Mouse (Mus musculus): ENCODE results near the gene 1700020A23Rik. TPM values are rescaled to one million over a fixed set of nuclear protein-coding genes. Genes with fewer than 3 reads are reported as not detected.
A peak's percentile ranks its signal among the peaks of the same experiment; 100 is the strongest.

The 1700020A23Rik gene
- polyA plus RNA-seq, 1 experiment from 2014 or later: 0.28 TPM

GRCm38 (mm10) chr2:130392836-130393235 is 12.2 kb upstream of the 1700020A23Rik start:
- no peaks in the 10 kb centered on the region for H3K9me3 ChIP-seq
- peak; percentile 53 for DNase-seq (ENCODE audit: low spot score)
- 85% methylated on average over 3 of the region's 3 CpGs for WGBS
- H3K27me3 ChIP-seq (ENCODE audit: insufficient read depth, poor library complexity, severe bottlenecking): peaks cover 13% of the 10 kb centered on the region
- H3K27ac ChIP-seq: no peak overlapping the region
- H3K36me3 ChIP-seq: peaks cover 45% of the 10 kb centered on the region
- H3K4me1 ChIP-seq: peaks cover 15% of the 10 kb centered on the region
- H3K4me3 ChIP-seq: no peak overlapping the region

GRCm38 (mm10) chr2:130395696-130396095 is 9.4 kb upstream of the 1700020A23Rik start:
- no peak overlapping the region for H3K4me3 ChIP-seq
- H3K36me3 ChIP-seq: peaks cover 39% of the 10 kb centered on the region
- peaks cover 29% of the 10 kb centered on the region for H3K27me3 ChIP-seq (ENCODE audit: insufficient read depth, poor library complexity, severe bottlenecking)
- peak; percentile 66 for DNase-seq (ENCODE audit: low spot score)
- H3K9me3 ChIP-seq: no peaks in the 10 kb centered on the region
- no peak overlapping the region for H3K27ac ChIP-seq
- H3K4me1 ChIP-seq: peaks cover 21% of the 10 kb centered on the region
- 88% methylated on average over 11 of the region's 11 CpGs for WGBS

DNA sequence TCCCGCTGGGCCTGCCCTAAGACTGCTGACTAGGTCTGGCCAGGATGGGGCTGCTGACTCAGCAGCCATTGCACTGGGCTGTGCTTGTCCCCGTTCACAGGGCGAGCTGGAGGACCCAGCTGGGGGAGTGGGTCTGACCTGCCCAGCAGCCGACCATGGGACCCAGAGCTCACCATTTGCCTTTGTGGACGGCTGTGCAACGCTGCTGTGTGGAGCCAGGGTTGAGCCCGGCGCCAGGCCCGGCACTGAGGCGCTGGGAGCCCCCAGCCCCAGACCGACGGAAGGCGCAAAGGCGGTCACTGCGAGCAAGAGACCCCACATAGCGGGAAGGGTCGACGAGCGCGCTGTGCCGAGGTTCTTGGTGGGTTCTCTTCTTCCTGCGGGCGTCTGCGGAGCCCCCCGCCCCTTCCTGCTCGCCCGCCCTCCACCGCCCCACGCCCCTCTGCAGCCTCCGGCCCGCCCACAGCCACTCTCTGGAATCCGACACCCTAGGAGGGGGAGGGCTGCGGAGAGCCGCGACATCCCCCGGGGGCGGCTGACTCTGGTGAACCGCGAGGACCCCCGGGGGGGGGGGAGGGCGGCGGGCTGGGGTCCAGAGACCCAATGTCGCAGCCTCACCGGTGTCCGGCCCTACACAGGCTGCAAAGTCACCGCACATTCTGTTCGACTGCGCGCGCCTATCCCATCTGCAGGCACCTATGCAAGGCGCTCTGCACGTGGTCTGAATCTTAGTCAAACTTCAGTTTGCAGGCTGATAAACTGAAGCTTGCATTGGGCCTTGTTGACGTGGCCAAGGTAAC is 7.7 kb upstream of the 1700020A23Rik start, which contains the start of gene Cpxm1:
TSS of gene Cpxm1 (minus strand) at position 389 of the 800 bp plus-strand sequence.
- peaks cover 21% of the 10 kb centered on the region for H3K4me1 ChIP-seq
- peak within 1 kb of the TSS; percentile 79 for H3K4me3 ChIP-seq
- peaks cover 29% of the 10 kb centered on the region for H3K27me3 ChIP-seq (ENCODE audit: insufficient read depth, poor library complexity, severe bottlenecking)
- peak within 1 kb of the TSS; percentile 89 for H3K27ac ChIP-seq
- WGBS: under 1% methylated on average over 39 of the region's 53 CpGs
- peaks cover 34% of the 10 kb centered on the region for H3K36me3 ChIP-seq
- peak; percentile 83 for DNase-seq (ENCODE audit: low spot score)
- H3K9me3 ChIP-seq: no peaks in the 10 kb centered on the region

DNA sequence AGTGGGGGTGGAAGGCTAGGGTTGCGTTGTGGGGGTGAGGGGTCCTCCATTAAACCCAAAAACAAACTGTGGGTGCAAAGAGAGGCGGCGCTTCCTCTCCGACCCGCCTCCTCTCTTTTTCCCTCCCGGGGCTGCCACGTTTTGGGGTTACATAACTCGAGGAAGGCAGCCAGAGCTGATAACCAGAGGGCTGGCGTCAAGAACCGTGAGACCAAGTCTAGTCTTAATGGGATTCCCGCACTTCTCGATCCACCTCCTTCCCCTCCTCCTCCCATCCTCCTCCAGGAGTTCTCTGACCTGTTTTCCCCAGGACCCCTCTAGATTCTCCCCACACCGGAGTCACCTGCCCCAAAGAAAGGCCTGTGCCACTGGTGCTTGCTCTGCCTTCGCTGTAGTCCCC is 7.0 kb upstream of the 1700020A23Rik start:
- Histone ChIP-seq H3K4me1 (peaks cover 21% of the 10 kb centered on the region), H3K27ac (peak overlapping the region; percentile 89), H3K9me3 (no peaks in the 10 kb centered on the region), H3K27me3 (ENCODE audit: insufficient read depth, poor library complexity, severe bottlenecking) (peaks cover 29% of the 10 kb centered on the region), H3K36me3 (peaks cover 27% of the 10 kb centered on the region), H3K4me3 (peak overlapping the region; percentile 79)
- 11% methylated on average over 14 of the region's 14 CpGs for WGBS
- peak; percentile 71 for DNase-seq (ENCODE audit: low spot score)

DNA sequence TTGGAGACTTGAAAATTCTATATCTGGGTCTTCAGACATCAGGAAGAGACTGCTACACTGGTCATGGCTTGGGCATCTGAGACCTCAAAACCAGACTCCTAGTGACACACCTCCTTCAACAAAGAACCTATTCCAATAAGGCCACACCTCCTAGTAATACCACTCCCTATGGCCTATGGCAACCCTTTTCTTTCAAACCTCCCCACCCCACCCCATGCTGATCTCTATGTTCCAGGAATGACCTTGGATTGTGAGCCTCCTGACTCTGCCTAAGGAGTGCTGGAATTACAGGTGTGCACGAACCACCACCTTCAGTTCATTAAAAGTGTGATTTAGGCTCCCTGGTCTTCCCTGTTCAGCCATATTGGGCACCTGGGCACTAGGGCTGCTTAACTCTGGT is 5.0 kb upstream of the 1700020A23Rik start:
- H3K27me3 ChIP-seq (ENCODE audit: insufficient read depth, poor library complexity, severe bottlenecking): peaks cover 29% of the 10 kb centered on the region
- no peak for DNase-seq (ENCODE audit: low spot score)
- H3K9me3 ChIP-seq: no peaks in the 10 kb centered on the region
- H3K4me3 ChIP-seq: no peak overlapping the region
- peaks cover 21% of the 10 kb centered on the region for H3K4me1 ChIP-seq
- 0 out of 2 replicates have a peak, but pooled peaks cover 8% of the 10 kb centered on the region for H3K36me3 ChIP-seq
- WGBS: 84% methylated on average over 1 of the region's 1 CpGs
- H3K27ac ChIP-seq: no peak overlapping the region

DNA sequence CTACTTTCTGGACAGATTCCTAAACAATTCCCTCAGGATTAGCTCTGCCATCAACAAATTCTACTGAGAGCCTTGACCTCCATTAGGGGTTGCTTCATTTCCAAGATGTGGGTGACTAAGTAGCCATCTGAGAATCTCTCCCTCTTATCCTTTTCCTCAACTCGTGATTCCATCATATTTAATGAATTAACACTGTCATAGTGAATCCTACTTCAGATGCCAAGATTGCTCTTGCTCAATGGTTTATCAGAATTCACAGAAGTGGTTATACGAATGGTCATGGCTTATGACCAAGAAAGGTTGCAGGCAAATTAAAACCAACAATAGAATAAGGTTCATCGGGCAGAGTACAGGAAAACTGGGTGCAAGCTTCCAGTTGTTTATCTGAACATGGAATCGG is 3.2 kb upstream of the 1700020A23Rik start:
- no peak for DNase-seq (ENCODE audit: low spot score)
- Histone ChIP-seq H3K4me3 (no peak overlapping the region), H3K9me3 (no peaks in the 10 kb centered on the region), H3K4me1 (peaks cover 16% of the 10 kb centered on the region), H3K27ac (no peak overlapping the region), H3K27me3 (ENCODE audit: insufficient read depth, poor library complexity, severe bottlenecking) (peaks cover 27% of the 10 kb centered on the region), H3K36me3 (no peaks in the 10 kb centered on the region)
- 81% methylated on average over 4 of the region's 4 CpGs for WGBS

DNA sequence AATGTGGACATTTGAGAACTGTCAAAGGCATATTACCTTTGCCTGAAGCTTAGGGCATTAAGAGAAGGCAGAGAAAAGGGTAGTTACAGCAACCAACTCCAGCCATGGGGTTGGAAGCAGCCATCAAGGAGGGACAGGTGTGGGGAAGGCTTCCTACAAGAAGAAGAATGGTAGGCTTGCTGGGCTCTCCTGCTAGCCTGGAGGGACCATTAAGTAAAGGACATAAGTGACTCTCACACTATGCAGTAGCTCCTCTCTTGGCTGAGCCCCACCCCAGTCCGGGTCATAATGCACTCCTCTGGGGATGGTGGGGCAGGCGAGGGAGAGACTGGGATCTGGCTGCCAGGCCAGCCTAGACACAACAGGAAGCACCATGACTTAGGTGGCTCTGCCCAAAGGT is 1.1 kb downstream of the 1700020A23Rik start, which contains the start of gene Tmem239:
TSS of gene Tmem239 (plus strand) at position 301 of the 400 bp plus-strand sequence.
- Histone ChIP-seq H3K4me3 (no peak within 1 kb of the TSS), H3K4me1 (peaks cover under 1% of the 10 kb centered on the region; the same call in 1 of the 2 replicates), H3K9me3 (no peaks in the 10 kb centered on the region), H3K27me3 (ENCODE audit: insufficient read depth, poor library complexity, severe bottlenecking) (peaks cover 14% of the 10 kb centered on the region), H3K36me3 (no peaks in the 10 kb centered on the region), H3K27ac (no peak within 1 kb of the TSS)
- peak; percentile 31 for DNase-seq (ENCODE audit: low spot score)
- 76% methylated on average over 2 of the region's 2 CpGs for WGBS

DNA sequence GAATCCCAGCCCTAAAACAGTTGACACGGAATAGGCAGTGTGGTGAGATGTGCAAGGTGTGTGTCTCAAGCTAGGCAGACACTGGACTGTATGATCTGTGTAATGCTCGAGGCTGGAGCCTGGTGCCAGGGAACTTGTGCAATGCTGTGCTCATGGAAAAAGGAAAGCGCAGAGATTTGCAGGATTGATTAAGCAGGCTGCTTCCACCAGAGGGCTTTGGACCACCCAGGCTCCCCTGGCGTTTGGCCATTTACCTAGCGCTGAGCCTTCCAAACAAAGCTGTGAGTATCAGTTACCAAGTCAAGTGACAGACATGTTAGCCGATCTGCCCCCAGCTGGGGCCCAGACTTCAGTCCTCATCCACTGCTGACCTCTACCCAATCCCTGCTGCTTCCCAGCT is 3.1 kb downstream of the 1700020A23Rik start:
- no peak overlapping the region for H3K4me3 ChIP-seq
- WGBS: 15% methylated on average over 6 of the region's 6 CpGs
- no peaks in the 10 kb centered on the region for H3K36me3 ChIP-seq
- DNase-seq (ENCODE audit: low spot score): no peak
- H3K4me1 ChIP-seq: peaks cover 7% of the 10 kb centered on the region
- H3K27ac ChIP-seq: no peak overlapping the region
- peaks cover 17% of the 10 kb centered on the region for H3K27me3 ChIP-seq (ENCODE audit: insufficient read depth, poor library complexity, severe bottlenecking)
- H3K9me3 ChIP-seq: no peaks in the 10 kb centered on the region

GRCm38 (mm10) chr2:130411558-130412495 is 6.8 kb downstream of the 1700020A23Rik start:
- WGBS: 35% methylated on average over 16 of the region's 16 CpGs
- peaks cover 9% of the 10 kb centered on the region; the same call in 1 of the 2 replicates for H3K27me3 ChIP-seq (ENCODE audit: insufficient read depth, poor library complexity, severe bottlenecking)
- no peak overlapping the region for H3K27ac ChIP-seq
- no peaks in the 10 kb centered on the region for H3K9me3 ChIP-seq
- peak; percentile 91 for DNase-seq (ENCODE audit: low spot score)
- H3K4me3 ChIP-seq: no peak overlapping the region
- H3K36me3 ChIP-seq: no peaks in the 10 kb centered on the region
- H3K4me1 ChIP-seq: peaks cover 7% of the 10 kb centered on the region

DNA sequence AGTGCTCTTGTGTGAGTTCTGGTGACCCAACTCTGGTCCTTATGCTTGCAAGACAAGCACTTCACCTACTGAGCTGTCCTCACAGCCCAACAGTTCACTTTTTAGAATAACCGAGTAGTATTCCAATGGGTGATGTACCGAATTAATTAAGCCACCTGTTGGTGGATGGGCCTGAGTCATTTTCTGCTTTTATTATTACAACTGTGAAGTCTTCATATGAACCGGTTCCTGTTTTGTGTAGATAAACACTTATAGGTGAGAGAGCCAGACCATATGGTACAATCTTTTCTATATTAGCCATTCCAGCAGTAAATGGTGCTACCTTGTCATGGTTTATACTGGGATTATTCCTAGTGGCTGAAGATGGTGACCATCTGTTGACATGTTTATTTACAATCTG is 7.7 kb downstream of the 1700020A23Rik start:
- H3K36me3 ChIP-seq: no peaks in the 10 kb centered on the region
- peaks cover 7% of the 10 kb centered on the region for H3K4me1 ChIP-seq
- H3K27me3 ChIP-seq (ENCODE audit: insufficient read depth, poor library complexity, severe bottlenecking): 0 out of 2 replicates have a peak, but pooled peaks cover 4% of the 10 kb centered on the region
- H3K4me3 ChIP-seq: no peak overlapping the region
- H3K9me3 ChIP-seq: no peaks in the 10 kb centered on the region
- WGBS: 69% methylated on average over 3 of the region's 3 CpGs
- no peak for DNase-seq (ENCODE audit: low spot score)
- no peak overlapping the region for H3K27ac ChIP-seq

DNA sequence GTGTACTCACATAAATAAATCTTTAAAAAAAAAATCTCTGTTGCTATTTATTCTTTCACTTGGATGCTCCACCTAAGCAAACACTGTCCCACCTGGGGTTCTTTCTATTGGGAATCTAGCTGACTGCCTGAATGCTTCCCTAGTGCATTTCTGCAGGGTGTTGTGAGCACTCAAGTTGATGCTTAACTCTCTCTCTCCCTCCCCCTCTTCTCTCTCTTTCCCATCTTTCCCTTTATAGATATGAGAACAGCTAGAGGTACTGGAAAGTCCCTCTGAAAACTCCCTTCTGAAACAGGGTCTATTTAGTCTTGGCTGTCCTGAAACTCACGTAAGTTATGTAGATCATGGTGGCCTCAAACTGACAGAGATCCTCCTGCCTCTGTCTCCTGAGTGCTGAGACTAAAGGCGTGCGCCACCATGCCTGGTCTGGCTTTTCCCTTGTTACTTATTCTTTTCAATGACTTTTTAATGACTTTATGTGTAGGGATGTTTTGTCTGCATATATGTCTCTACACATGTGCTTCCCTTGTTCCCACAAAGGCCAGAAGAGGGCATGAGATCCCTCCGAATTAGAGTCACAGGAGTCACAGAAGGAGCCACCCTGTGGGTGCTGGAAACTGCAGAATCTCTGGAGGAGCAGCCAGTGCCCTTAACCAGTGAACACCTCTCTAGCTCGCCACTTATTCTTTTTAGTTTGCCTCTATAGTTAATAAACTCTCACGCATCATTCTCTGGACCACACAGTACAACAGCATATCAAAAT is 9.2 kb downstream of the 1700020A23Rik start:
- Histone ChIP-seq H3K27me3 (ENCODE audit: insufficient read depth, poor library complexity, severe bottlenecking) (0 out of 2 replicates have a peak, but pooled peaks cover 4% of the 10 kb centered on the region), H3K4me3 (no peak overlapping the region), H3K9me3 (no peaks in the 10 kb centered on the region), H3K36me3 (peaks cover 8% of the 10 kb centered on the region; the same call in 1 of the 2 replicates), H3K4me1 (peaks cover 7% of the 10 kb centered on the region), H3K27ac (no peak overlapping the region)
- WGBS: 76% methylated on average over 6 of the region's 6 CpGs
- DNase-seq (ENCODE audit: low spot score): no peak
